Mouse (Mus musculus): ENCODE data around the gene Coro1a. TPM values are rescaled to one million over a fixed set of nuclear protein-coding genes. Genes with fewer than 3 reads are reported as not detected.

Coro1a gene
- polyA plus RNA-seq, 1 experiment: 668 TPM

DNA sequence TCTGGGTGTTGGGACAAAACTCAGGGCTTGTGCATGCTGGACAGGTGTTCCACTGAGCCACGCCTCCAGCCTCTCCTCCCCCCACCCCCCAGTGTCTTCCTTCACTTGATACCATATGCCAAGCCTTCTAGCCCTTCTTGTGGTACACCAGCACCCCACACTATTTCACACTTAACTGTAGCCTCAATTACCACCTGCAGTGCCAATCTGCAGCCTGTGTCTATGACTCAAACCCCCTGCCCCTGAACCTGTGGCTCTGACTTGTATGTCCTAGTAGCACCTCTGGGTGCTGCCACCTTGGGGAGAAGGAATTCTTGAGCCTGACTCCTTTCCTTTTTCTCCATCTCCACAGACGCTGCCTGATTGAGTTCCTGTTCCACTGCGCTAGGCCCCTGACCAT lies 4.3 kb upstream of the Coro1a start:
- Histone ChIP-seq H3K27ac (ENCODE audit: insufficient read depth, low read depth, low read length) (no peak overlapping the region), H3K4me3 (ENCODE audit: insufficient read depth, low read length) (no peak overlapping the region), H3K4me1 (ENCODE audit: control insufficient read depth, insufficient read depth, low read length) (peaks cover 13% of the 10 kb centered on the region)
- TF ChIP-seq CTCF (IDR thresholded peaks at IDR 0.05; ENCODE audit: low read depth, low read length) (no peak), POLR2A (IDR thresholded peaks at IDR 0.05; ENCODE audit: borderline replicate concordance, low read depth, low read length) (no peak)

DNA sequence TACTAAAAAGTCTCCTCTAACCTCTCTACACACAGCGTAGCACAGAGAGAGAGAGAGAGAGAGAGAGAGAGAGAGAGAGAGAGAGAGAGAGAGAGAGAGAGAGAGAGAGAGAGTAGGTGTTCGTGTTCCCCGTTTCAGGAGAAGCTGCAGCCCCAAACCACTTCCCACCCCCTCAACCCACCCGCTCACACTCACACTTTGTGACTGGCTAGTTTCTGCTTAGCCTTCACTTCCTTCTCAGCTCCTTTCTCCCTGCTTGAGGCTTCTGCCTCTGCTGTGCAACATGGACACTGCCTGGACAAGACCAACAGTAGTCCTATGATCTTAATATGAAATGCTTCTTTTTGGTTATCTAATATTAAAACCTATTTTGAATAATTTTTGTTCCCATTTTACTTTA lies 2.7 kb upstream of the Coro1a start:
- no peak overlapping the region for H3K27ac ChIP-seq (ENCODE audit: insufficient read depth, low read depth, low read length)
- peaks cover 14% of the 10 kb centered on the region for H3K4me1 ChIP-seq (ENCODE audit: control insufficient read depth, insufficient read depth, low read length)
- TF ChIP-seq CTCF (IDR thresholded peaks at IDR 0.05; ENCODE audit: low read depth, low read length) (no peak), POLR2A (IDR thresholded peaks at IDR 0.05; ENCODE audit: borderline replicate concordance, low read depth, low read length) (no peak)
- no peak overlapping the region for H3K4me3 ChIP-seq (ENCODE audit: insufficient read depth, low read length)

DNA sequence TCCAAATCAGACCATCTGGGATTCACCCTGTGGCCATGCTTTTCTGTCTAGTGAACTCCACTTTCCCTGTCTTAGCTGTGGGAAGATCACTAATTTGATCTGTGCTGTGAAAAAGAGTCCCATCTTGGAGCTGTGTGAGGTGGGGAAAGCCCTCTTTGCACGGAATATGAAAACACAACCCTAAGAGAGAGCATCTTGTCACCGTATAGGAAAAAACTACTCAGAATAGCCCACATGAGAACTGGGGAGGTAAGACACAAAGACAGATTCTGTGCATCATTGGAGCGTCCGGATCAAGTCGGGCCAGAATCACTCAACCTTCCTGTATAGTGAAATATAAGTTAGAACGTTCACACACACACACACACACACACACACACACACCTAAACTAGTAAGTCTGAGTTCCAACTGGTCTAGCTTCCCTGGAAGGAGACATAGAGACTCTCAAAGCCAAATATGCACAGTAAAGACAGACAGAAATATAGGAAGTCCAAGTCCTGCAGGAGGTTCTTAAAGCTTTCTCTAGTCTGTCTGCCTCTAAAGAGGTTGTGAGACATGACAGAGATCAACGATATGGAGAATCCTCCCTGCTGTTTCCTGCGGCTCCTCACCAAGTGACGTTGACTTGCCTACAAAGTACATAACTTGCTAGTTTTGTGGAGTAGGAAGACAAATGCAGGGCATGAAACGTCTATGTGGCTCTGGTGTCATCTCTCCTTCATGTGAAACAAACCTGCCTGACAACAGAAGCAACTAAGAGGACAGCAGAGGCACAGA lies 777 bp upstream of the Coro1a start:
- Histone ChIP-seq H3K4me3 (ENCODE audit: insufficient read depth, low read length) (no peak overlapping the region), H3K27ac (ENCODE audit: insufficient read depth, low read depth, low read length) (no peak overlapping the region), H3K4me1 (ENCODE audit: control insufficient read depth, insufficient read depth, low read length) (peaks cover 18% of the 10 kb centered on the region)
- TF ChIP-seq POLR2A (IDR thresholded peaks at IDR 0.05; ENCODE audit: borderline replicate concordance, low read depth, low read length) (no peak), CTCF (IDR thresholded peaks at IDR 0.05; ENCODE audit: low read depth, low read length) (no peak)

DNA sequence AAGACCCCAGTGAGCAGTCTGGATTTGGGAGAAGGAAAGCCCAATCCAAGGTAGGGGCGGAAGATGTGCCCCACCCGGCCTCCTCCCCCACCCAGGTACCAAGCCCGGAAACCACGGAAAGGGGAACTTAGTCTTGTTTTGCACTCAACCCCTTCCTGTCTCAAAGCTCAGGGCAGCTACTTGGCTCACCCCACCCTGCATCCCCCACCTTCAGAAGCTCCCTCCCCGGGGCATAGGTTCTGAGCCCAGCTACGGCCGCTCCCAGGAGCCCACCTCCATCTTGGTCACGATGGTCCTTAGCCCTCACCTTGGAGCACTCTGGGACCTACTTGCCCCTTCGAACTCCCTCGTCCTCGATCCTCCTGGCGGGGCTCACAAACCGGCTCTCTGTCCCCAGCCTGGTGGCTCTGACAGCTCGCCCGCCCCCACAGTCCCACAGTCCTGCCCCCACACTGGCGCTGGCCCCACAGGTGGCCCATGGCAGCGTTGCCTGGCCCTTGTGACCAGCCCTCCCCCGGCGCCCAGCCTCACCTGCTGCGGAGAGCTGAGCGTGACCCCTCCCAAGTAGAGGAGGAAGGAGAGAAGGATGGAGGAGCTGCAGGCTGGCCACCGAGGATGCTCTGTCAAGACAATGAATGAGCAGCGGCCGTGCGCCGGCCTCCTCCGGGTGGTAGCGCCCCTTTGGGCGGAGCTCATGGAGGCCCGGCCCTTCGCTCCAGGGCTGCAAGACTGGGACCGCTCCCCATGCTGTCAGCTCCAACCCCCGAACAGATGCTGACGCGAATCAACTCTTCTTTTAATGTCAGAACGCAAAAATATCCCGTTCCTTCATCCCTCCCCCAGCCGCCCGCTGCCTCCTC lies 3.2 kb downstream of the Coro1a start:
- H3K4me1 ChIP-seq (ENCODE audit: control insufficient read depth, insufficient read depth, low read length): peaks cover 33% of the 10 kb centered on the region
- no peak for TF ChIP-seq CTCF (IDR thresholded peaks at IDR 0.05; ENCODE audit: low read depth, low read length)
- TF ChIP-seq POLR2A (IDR thresholded peaks at IDR 0.05; ENCODE audit: borderline replicate concordance, low read depth, low read length): no peak
- H3K4me3 ChIP-seq (ENCODE audit: insufficient read depth, low read length): peak overlapping the region; percentile 85
- peak overlapping the region; percentile 92 for H3K27ac ChIP-seq (ENCODE audit: insufficient read depth, low read depth, low read length)

DNA sequence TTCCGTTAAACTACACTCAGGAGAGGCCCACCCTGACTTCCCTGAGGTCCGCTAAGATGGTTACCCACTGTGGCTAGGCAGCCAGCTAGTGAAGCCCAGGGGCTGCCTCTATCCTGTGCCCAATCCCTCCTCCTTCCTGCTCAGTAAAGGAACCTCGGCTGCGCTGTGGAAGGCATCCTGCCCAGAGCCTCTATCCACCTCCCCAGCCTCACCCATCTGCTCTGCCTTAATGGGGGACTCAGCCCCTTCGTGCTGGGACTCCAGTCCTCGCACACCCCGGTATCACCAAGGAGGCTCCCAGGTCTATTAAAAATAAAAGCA lies 3.9 kb downstream of the Coro1a start:
- Histone ChIP-seq H3K27ac (ENCODE audit: insufficient read depth, low read depth, low read length) (peak overlapping the region; percentile 92), H3K4me1 (ENCODE audit: control insufficient read depth, insufficient read depth, low read length) (peaks cover 33% of the 10 kb centered on the region), H3K4me3 (ENCODE audit: insufficient read depth, low read length) (peak overlapping the region; percentile 85)
- no peak for TF ChIP-seq CTCF (IDR thresholded peaks at IDR 0.05; ENCODE audit: low read depth, low read length)
- TF ChIP-seq POLR2A (IDR thresholded peaks at IDR 0.05; ENCODE audit: borderline replicate concordance, low read depth, low read length): no peak

DNA sequence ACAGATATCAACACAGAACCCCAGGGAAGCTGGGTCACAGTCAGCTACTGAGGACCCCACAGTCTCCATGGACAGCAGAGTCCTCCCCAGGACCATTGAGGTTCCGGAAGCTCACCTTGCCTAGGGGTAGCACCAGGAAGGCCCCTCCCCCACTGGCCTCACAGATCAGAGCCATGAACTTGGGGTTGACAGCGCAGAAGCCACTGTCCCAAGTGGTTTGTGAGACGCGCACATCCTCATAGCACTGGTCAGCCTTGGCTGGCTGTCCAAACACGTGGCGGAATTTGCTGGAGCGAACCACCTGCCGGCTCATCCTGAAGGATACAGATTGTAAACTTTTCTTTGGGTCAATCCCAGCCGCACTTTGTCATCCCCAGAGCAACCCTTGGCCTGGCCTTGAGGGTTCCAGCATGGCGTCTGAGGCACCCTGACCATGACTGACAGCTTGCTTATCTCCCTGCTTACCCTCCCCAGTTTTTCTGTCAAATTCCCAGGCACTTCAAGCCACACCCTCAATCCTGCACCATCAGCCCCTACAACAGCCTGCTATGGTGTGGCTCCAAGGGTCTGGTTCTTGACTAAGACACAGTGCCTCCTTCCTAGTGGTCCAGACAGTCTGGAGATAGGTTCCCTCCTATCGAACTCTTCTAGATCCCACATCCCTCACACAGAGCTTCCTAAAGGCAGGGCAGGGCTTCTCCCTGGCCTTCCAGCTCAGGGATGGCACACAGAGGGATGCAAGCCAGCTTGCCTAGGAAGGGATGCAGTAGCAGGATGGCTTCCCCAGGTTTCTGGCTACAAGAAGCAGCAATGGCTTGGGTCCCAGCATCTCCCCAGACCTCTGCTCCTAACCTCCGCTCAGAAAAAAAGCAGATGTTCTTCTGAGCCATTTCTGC lies 4.5 kb downstream of the Coro1a start:
- H3K27ac ChIP-seq (ENCODE audit: insufficient read depth, low read depth, low read length): peak overlapping the region; percentile 92
- peak overlapping the region; percentile 85 for H3K4me3 ChIP-seq (ENCODE audit: insufficient read depth, low read length)
- H3K4me1 ChIP-seq (ENCODE audit: control insufficient read depth, insufficient read depth, low read length): peaks cover 31% of the 10 kb centered on the region
- TF ChIP-seq CTCF (IDR thresholded peaks at IDR 0.05; ENCODE audit: low read depth, low read length): peak; percentile 25; the same call in 1 of the 2 replicates
- TF ChIP-seq POLR2A (IDR thresholded peaks at IDR 0.05; ENCODE audit: borderline replicate concordance, low read depth, low read length): peak; percentile 15; the same call in 1 of the 2 replicates

DNA sequence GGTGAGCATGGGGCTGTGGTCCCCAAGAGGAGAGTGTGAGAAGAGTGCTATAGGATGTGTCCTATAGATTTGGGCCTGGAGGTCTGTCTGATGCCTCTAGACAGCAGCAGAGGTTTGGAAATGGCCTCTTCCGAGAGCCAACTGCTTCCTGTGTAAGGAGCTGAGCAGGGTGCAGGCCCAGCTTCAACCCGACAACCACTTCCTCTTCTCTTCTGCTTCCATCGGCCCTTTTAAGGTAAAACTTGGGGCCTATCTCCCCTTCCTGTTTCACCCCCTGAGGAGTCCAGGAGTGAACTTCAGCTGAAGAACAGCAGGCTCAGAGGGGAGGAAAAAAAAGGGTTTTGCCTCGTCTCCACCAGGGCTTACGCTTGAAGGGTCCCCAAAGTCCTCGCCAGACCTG lies 5.2 kb downstream of the Coro1a start:
- TF ChIP-seq POLR2A (IDR thresholded peaks at IDR 0.05; ENCODE audit: borderline replicate concordance, low read depth, low read length) (no peak), CTCF (IDR thresholded peaks at IDR 0.05; ENCODE audit: low read depth, low read length) (no peak)
- peak overlapping the region; percentile 92 for H3K27ac ChIP-seq (ENCODE audit: insufficient read depth, low read depth, low read length)
- H3K4me1 ChIP-seq (ENCODE audit: control insufficient read depth, insufficient read depth, low read length): peaks cover 30% of the 10 kb centered on the region
- H3K4me3 ChIP-seq (ENCODE audit: insufficient read depth, low read length): peak overlapping the region; percentile 85

DNA sequence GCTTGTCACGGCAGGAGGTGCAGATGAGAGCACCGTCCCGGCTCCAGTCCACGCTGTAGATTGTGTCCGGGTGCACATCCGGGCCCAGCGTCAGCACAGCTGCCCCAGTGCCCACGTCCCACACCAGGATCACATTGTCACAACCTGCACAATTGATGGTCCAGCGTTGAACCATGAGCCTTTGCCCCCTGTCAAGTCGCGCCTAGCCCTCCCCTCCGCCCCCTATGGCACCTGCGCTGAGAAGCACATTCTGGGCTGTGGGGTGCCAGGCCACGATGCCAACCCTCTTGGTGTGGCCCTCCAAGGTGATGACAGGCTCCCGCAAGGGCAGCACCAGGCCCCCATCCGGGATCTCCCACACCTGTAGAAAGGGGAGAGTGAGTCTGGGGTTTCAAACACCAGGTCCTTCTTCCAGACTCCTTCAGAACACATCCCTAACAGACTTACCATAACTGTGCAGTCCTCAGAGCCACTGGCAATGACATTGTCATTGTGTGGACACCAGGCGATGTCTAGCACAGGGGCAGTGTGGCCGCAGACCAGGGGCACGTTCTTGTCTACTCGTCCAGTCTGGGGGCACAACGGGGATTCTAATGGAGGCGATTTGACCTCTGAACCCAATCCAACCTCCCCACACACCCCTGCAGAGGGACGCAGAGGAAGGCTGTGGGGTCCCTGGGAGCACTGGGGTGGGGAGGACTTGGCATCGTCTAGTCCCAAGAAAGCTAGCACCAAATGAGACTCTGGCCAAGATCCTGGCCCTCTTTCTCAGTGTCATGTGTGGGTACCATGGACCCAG lies 5.8 kb downstream of the Coro1a start:
- peak overlapping the region; percentile 92 for H3K27ac ChIP-seq (ENCODE audit: insufficient read depth, low read depth, low read length)
- peak overlapping the region; percentile 85 for H3K4me3 ChIP-seq (ENCODE audit: insufficient read depth, low read length)
- H3K4me1 ChIP-seq (ENCODE audit: control insufficient read depth, insufficient read depth, low read length): peaks cover 31% of the 10 kb centered on the region
- 0 out of 2 replicates have a peak, but pooled peaks have one; percentile 9 for TF ChIP-seq CTCF (IDR thresholded peaks at IDR 0.05; ENCODE audit: low read depth, low read length)
- TF ChIP-seq POLR2A (IDR thresholded peaks at IDR 0.05; ENCODE audit: borderline replicate concordance, low read depth, low read length): no peak
